Mouse (Mus musculus): ENCODE data around the gene Prps1l3.

DNA sequence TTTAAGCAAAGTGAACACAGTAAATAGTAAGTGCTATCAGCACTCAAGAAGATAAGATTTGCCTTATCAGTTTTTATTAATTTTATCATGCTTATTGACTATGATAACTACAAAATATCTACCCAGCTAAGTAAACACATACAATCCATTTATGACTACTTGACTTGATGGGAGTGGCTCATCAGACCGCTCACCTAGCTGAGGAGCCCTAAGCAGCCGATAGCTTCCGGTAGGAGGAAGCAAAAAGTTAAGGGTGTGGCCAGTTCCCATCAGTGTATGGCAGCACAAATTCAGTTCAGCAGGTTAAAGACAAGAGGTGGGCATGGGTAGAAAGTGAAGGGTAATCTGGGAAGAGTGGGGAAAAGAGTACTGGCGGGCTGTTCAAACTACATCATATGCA lies 43.2 kb upstream of the Prps1l3 start:
- no peak for TF ChIP-seq CTCF (IDR thresholded peaks at IDR 0.05; ENCODE audit: low read depth, low read length)
- no peak for TF ChIP-seq POLR2A (IDR thresholded peaks at IDR 0.05; ENCODE audit: extremely low read depth, insufficient read depth, low read length)

All from liver, adult 2 months (tissue).